Mouse (Mus musculus) cerebellum, postnatal 4 days (tissue): ENCODE results near the gene Zfp202.
"Not testable (repeated sequence)": the region's sequence is repeated elsewhere in the genome, so short reads cannot be mapped to it uniquely, and the experiment has no call there.

Source experiments
- DNase-seq, 2 experiments: peaks; one replicate each; pipeline ENCODE4 v3.0.0; 2022; ENCODE audit warnings: low spot score in 2 of 2, mixed read lengths in 1 of 2

Gene Zfp202

GRCm38 (mm10) chr9:40192098-40193038, at the start of gene Zfp202:
Zfp202 (plus strand) TSS chr9:40192316.
- peak; percentile 77 to 87 for DNase-seq

GRCm38 (mm10) chr9:40155118-40155644, 36.9 kb upstream of the Zfp202 start:
- no peak for DNase-seq

GRCm38 (mm10) chr9:40166446-40166845, 25.7 kb upstream of the Zfp202 start:
- no peak for DNase-seq

DNA sequence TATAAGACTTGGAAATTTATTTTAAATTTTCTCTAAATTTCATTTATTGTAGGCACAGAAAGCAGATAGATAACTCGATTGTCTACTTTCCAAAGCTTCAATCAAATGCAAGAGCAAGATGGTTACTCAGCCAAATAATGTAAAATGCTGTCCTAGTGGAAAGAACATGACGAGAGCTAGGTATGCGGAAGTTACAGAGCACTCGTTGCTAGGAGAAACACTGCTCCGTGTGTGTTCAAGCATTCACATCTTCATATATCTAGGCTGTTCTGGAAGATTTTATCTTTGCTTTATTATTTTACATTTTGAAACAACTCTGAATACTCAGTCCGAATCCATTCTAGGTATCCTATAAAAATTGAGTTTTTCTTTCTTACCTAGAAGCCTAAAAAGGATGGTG, 15.1 kb upstream of the Zfp202 start:
- DNase-seq: no peak

DNA sequence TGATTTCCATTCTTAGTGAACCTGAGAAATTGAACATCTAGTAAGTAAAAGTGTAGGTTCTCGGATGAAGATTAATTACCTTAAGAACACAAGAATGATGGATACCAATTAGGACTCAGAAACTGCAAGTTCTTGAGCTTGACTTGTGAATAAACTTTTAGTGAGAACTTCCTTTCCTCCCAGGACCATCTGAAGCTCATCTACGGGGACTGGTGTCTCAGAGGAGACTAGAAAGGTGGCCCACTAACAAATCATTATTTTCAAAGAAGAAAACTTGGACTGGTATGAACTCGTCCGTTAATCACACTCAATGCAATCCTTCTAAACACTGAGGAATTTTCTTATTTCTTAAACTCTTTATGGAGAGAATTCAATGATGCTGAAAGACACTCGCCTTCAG, 11.5 kb upstream of the Zfp202 start, which contains the start of gene Olfr986:
Gene Olfr986 (plus strand): TSS at position 301 of the 400 bp plus-strand sequence.
- DNase-seq: no peak

DNA sequence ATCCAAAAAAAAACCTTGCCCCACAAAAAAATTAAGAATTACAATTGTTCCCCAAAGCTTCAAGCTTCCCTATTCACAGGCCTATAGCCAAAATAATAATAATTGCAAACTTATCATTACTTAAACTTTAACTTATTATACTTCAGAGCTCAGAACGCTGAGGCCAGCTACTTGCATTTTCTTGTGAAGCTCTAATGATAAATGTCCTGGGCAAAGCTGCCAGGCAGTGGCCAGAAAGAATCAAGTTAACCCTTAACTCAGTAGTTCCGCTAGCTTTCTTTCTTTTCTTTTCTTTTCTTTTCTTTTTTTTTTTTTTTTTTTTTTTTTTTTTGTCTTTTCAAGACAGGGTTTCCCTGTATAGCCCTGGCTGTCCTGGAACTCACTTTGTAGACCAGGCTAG, 7.0 kb upstream of the Zfp202 start:
- not testable (repeated sequence) for DNase-seq

- no peak for DNase-seq
Measured at GRCm38 (mm10) chr9:40191086-40191876, 835 bp upstream of the Zfp202 start.

- no peak for DNase-seq
Measured at GRCm38 (mm10) chr9:40195981-40196380, 3.9 kb downstream of the Zfp202 start.

GRCm38 (mm10) chr9:40206546-40206950, 14.4 kb downstream of the Zfp202 start:
- DNase-seq: no peak

GRCm38 (mm10) chr9:40210744-40211143, 18.6 kb downstream of the Zfp202 start:
- DNase-seq: no peak

DNA sequence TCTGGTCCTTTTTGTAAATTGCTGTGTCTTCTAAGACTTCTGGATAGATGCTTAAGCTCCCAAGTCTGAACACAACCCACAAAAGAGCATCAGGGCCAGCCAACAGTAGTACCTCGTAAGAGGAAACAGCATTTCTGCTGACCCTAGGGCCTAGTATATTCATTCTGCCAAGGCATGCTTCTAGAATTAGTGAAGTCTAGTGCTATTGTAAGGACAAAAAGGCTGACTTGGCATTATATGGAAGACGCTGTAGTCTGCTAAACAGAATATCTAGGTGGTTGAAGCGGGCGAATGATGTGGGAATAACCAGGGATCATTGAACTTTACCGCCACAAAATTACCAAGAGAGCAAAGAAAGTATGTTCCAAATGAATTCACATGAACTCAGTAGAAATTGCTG, 21.9 kb downstream of the Zfp202 start:
- DNase-seq: no peak

GRCm38 (mm10) chr9:40216651-40217050, 24.5 kb downstream of the Zfp202 start:
- no peak for DNase-seq

DNA sequence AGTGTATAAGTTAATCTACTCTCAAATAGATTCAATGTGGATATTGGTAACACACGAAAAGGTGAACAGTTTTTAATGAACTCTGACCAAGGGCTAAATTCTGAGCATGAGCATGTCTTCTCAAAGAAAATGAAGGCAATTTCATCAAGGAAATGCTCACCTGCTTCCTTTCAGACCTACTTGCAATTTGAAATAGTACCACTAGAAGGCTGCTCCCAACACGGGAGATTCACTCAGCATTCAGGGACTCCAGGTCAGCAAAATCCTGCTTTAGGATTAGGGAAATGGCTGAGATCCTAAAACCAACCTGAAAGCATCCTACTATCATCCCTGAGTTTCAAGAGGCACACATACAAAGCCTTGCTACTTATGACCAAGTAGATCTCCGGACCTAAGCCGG, 32.2 kb downstream of the Zfp202 start:
- no peak for DNase-seq

DNA sequence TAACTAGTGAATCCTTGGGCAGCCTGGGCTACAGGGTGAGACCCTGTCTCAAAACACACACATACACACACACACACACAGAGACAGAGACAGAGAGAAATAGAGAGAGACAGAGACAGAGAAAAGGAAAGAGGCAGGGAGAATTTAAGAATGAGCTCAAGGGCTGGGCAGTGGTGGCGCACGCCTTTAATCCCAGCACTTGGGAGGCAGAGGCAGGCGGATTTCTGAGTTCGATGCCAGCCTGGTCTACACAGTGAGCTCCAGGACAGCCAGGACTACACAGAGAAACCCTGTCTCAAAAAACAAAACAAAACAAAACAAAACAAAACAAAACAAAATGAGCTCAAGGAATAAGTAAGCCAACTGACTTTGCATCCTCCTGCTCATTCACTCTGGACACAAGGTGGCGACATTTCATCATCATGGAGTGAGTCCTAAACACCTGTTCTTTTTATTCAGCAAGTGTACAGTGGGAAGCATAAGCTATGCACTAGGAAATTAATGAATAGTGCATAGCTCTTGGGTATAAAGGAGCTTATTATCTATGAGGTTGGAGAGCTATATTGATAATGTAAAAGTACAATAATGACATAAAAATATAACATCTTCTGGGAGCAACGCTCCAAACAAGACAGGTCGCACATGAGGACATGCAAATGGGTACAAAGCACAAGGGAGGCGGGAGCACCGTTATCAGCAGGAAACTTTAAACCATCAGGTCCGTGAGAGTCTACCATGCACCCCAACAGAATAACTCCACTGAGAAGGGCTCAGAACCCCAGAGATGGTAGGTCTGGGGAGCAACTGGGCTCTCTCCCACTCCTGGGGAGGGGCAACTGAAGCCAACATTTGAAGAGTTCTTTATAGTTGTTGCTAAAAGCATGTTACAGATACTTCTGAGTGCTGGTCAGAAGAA, 36.0 kb downstream of the Zfp202 start:
- DNase-seq: peak in 1 of 2 experiments; percentile 45

- no peak for DNase-seq
Measured at GRCm38 (mm10) chr9:40228804-40229331, 36.8 kb downstream of the Zfp202 start.

- no peak for DNase-seq
Measured at GRCm38 (mm10) chr9:40229479-40229878, 37.4 kb downstream of the Zfp202 start.

DNA sequence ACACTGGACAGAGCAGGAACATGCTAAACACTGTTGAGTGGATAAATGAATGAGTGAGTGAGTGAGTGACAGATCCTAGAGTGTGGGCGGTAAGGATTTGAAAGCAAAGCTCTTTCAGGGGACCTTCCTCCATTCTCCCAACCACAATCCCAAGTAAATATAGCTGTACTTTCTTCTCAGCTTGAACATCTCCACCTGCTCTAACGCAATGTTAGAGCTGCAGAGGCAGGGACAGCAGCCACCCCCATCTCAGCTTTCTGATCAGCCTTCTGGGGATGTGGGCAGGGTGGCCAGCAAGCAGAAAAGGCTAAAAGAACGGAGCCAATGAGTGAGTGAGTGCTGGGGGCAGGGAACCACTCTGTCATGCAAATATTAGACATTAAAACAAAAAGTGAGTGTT, 38.9 kb downstream of the Zfp202 start:
- no peak for DNase-seq

GRCm38 (mm10) chr9:40234233-40235072, 42.3 kb downstream of the Zfp202 start:
- DNase-seq: no peak

DNA sequence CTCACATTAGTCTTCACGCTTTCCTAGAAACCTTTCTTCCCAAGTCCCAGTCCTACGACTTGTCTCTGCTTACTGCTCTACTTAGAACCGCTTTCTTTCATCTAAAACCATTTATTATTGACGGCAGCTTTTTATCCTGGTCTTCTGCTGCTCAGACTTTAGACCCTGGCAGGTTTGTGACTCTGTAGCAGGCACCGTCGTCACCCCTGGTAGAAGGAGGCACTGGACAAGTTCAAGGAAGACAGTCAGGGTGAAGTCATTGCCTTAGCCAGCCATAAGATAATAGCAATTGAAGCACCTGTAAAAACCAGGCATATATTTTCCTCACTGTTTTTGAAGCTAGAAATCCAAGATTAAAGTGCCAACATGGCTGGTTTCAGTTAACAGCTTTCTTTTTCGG, 43.1 kb downstream of the Zfp202 start:
- DNase-seq: no peak

GRCm38 (mm10) chr9:40239749-40240148, 47.6 kb downstream of the Zfp202 start:
- no peak for DNase-seq
